Mouse (Mus musculus) frontal cortex, postnatal 25 days (tissue): ENCODE results near the gene Gpr132.
A peak's percentile ranks its signal among the peaks of the same experiment; 100 is the strongest.
"Not testable (repeated sequence)": the region's sequence is repeated elsewhere in the genome, so short reads cannot be mapped to it uniquely, and the experiment has no call there.

Experiments
- DNase-seq, 2 experiments: peaks; one replicate each; pipeline ENCODE4 v3.0.0; 2022; ENCODE audit warnings: low spot score in 2 of 2

Gene Gpr132

GRCm38 (mm10) chr12:112820401-112820999 is 47.5 kb downstream of the Gpr132 start:
- no peak for DNase-seq

- DNase-seq, result no peak
Observed at GRCm38 (mm10) chr12:112819057-112819662, 48.9 kb downstream of the Gpr132 start.

GRCm38 (mm10) chr12:112816866-112817265 is 51.2 kb downstream of the Gpr132 start:
- DNase-seq, result not testable (repeated sequence)

- peak in 1 of 2 experiments; percentile 42 for DNase-seq
Observed at GRCm38 (mm10) chr12:112816294-112816693, 51.7 kb downstream of the Gpr132 start.

- no peak for DNase-seq
Observed at GRCm38 (mm10) chr12:112814682-112815470, 53.2 kb downstream of the Gpr132 start.

GRCm38 (mm10) chr12:112813370-112813769 is 54.7 kb downstream of the Gpr132 start:
- no peak for DNase-seq

- DNase-seq, result no peak
Observed at GRCm38 (mm10) chr12:112810092-112810885, 57.7 kb downstream of the Gpr132 start.

GRCm38 (mm10) chr12:112809641-112810040 is 58.4 kb downstream of the Gpr132 start:
- DNase-seq, result no peak

- peak; percentile 84 to 86 for DNase-seq
Observed at GRCm38 (mm10) chr12:112808587-112809364, 59.3 kb downstream of the Gpr132 start, which contains the start of gene Clba1. Gene Clba1 (plus strand): TSS chr12:112808937.

- DNase-seq, result no peak
Observed at GRCm38 (mm10) chr12:112808212-112808586, 59.8 kb downstream of the Gpr132 start.

- no peak for DNase-seq
Observed at GRCm38 (mm10) chr12:112807796-112808195, 60.2 kb downstream of the Gpr132 start.

- no peak for DNase-seq
Observed at GRCm38 (mm10) chr12:112806044-112806443, 62.0 kb downstream of the Gpr132 start.

- no peak for DNase-seq
Observed at GRCm38 (mm10) chr12:112804046-112804445, 64.0 kb downstream of the Gpr132 start.

- DNase-seq, result no peak
Observed at GRCm38 (mm10) chr12:112802917-112803316, 65.1 kb downstream of the Gpr132 start.

GRCm38 (mm10) chr12:112801864-112802846 is 65.9 kb downstream of the Gpr132 start, which contains the start of gene Ahnak2:
Gene Ahnak2 (minus strand): TSS chr12:112802657.
- no peak for DNase-seq
